Mouse (Mus musculus) lung, embryonic 16.5 days (tissue): ENCODE measurements at regions not wholly inside any gene's neighbourhood (a gene's known extent, or its start where the extent isn't known, plus 50 kb on each side); places are given as distances from the start of the nearest gene placed in this dataset.

ENCODE experiments used
- ATAC-seq: fragments of 200-750 bp; cut with Nextera tagmentation; 2 replicates; pipeline ENCODE4 v1.8.0; 2017; ENCODE audit warnings: low read depth, mild to moderate bottlenecking, moderate library complexity
- H3K27ac ChIP-seq: fragments of 300-500 bp; sonication (generic); 2 replicates; pipeline ENCODE4 v1.5.1; 2014; ENCODE audit warnings: mild to moderate bottlenecking, control low read depth, low read length
- H3K27me3 ChIP-seq: fragments of 300-500 bp; sonication (generic); 2 replicates; pipeline ENCODE4 v1.6.1; 2014; ENCODE audit warnings: low read depth, low read length, mixed read lengths; ENCODE audit not compliant: control insufficient read depth, insufficient read depth
- H3K36me3 ChIP-seq: fragments of 300-500 bp; sonication (generic); 2 replicates; pipeline ENCODE4 v1.6.1; 2014; ENCODE audit warnings: low read length; ENCODE audit not compliant: control insufficient read depth, insufficient read depth
- H3K4me1 ChIP-seq: fragments of 300-500 bp; sonication (generic); replicated peaks from 2 replicates; pipeline ENCODE4 v1.6.1; 2014; ENCODE audit warnings: low read length, mixed read lengths; ENCODE audit not compliant: control insufficient read depth, insufficient read depth
- H3K4me2 ChIP-seq: fragments of 300-500 bp; sonication (generic); 2 replicates; pipeline ENCODE4 v1.6.1; 2014; ENCODE audit warnings: low read depth, low read length, control low read depth
- H3K4me3 ChIP-seq: fragments of 300-500 bp; sonication (generic); 2 replicates; pipeline ENCODE4 v1.5.1; 2014; ENCODE audit warnings: mild to moderate bottlenecking, low read length, control low read depth
- H3K9ac ChIP-seq: fragments of 300-500 bp; sonication (generic); 2 replicates; pipeline ENCODE4 v1.6.1; 2014; ENCODE audit warnings: low read length, control low read depth
- H3K9me3 ChIP-seq: fragments of 300-500 bp; sonication (generic); 2 replicates; pipeline ENCODE4 v1.6.1; 2016; ENCODE audit warnings: low read length; ENCODE audit not compliant: control insufficient read depth
- WGBS: fragments of 180-500 bp; shearing (Covaris S2); extraction: QIAGEN DNeasy Blood & Tissue Kit; methylation state at CpG from one replicate; pipeline ENCODE4 v1.1.7; 2014; 5-methylcytosine and 5-hydroxymethylcytosine counted together

DNA sequence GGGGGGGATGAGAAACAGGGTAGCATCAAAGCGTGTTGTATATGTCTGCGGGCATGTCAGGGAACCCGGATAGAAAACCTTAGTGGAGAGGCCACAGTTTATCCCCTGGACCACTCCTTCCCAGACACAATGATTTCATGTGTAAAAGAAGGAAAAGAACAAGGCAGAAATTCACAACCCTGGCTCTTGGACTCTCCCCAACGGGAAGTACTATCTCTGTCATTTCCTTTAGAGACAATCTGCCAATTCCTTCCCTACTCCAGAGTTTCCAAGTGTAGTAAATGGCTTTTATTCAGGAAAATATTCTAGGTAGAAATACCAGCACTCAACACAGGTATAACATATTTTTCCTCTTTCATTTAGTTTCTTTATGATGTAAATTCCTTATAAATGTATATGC lies 141.7 kb upstream of the Ccn2 start:
- no peak overlapping the region for H3K4me2 ChIP-seq
- WGBS, result 65% methylated on average over 4 of the region's 4 CpGs
- ATAC-seq, result no peak
- H3K9me3 ChIP-seq, result no peaks in the 10 kb centered on the region
- no peaks in the 10 kb centered on the region for H3K36me3 ChIP-seq
- H3K9ac ChIP-seq, result no peak overlapping the region
- H3K27ac ChIP-seq, result no peak overlapping the region
- H3K4me1 ChIP-seq, result no peaks in the 10 kb centered on the region; the same call in none of the 2 replicates
- H3K4me3 ChIP-seq, result no peak overlapping the region
- no peaks in the 10 kb centered on the region for H3K27me3 ChIP-seq

DNA sequence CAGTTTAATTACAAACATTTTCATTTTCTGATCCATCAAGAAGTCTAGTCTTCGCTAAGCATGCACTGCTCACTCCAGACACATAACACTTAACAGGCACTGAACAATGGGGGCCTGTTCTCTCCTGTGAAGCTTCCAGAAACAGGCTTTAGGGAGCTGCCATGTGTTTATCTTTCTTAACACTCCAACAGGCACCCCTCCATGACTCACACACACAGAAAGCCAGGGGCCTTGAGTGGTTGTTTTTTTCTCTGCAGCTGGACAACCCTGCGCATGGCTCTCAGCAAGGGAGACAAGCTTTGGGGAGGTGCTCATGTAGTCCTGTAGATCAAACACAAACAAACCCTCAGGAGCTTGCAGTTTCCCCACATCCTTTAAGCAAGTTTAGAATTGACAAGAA lies 136.6 kb upstream of the Ccn2 start:
- WGBS, result 42% methylated on average over 2 of the region's 2 CpGs
- Histone ChIP-seq H3K9me3 (no peaks in the 10 kb centered on the region), H3K27me3 (no peaks in the 10 kb centered on the region), H3K9ac (no peak overlapping the region), H3K36me3 (no peaks in the 10 kb centered on the region), H3K4me1 (peaks cover 4% of the 10 kb centered on the region; the same call in 1 of the 2 replicates), H3K4me3 (no peak overlapping the region), H3K4me2 (no peak overlapping the region), H3K27ac (peak overlapping the region; percentile 59)
- peak; percentile 84; the same call in 1 of the 2 replicates for ATAC-seq

DNA sequence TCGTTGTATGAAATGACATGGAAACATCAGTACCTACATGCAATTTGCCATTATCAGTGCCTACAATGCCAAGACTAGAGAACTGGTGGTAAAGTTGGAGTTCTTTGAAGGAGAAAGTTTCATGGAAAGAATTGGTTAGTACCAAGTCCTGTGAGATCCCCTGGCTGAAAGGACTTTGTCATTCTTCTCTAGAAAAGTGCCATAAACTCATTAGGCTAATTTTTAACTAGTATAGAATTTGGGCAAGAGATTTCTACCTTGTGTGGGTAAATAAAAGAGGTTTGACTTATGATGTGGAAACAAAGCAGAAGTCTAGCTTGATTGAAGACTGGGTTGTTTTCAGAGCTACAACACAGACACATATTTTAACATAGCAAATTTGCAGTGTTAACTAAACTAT lies 131.4 kb upstream of the Ccn2 start:
- no peak overlapping the region for H3K27ac ChIP-seq
- no peaks in the 10 kb centered on the region for H3K9me3 ChIP-seq
- H3K36me3 ChIP-seq, result no peaks in the 10 kb centered on the region
- H3K9ac ChIP-seq, result no peak overlapping the region
- 86% methylated on average over 1 of the region's 1 CpGs for WGBS
- no peak overlapping the region for H3K4me2 ChIP-seq
- no peak overlapping the region for H3K4me3 ChIP-seq
- no peaks in the 10 kb centered on the region for H3K27me3 ChIP-seq
- ATAC-seq, result no peak
- peaks cover 2% of the 10 kb centered on the region; the same call in 1 of the 2 replicates for H3K4me1 ChIP-seq

DNA sequence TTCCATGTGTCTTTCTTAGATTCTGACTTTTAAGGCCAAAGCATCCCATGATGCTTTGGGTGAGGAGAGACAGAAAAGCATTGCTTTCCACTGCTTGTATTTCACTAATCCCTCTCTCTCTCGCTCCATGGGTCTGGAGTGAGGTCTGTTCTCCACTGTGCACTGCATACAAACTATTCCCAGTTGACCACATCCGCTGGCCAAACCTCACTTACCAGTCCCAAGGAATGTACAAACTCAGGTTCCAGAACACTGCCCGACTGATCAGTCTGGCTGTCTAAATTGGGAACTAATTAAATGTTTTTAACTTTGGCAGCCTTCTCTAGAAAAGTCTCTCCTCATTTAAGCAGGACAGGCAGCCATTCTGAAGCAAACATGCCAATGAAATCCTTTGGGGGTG lies 130.9 kb upstream of the Ccn2 start:
- no peak overlapping the region for H3K9ac ChIP-seq
- WGBS, result 70% methylated on average over 3 of the region's 3 CpGs
- no peak for ATAC-seq
- no peaks in the 10 kb centered on the region for H3K27me3 ChIP-seq
- no peaks in the 10 kb centered on the region for H3K4me1 ChIP-seq
- H3K36me3 ChIP-seq, result no peaks in the 10 kb centered on the region
- H3K4me2 ChIP-seq, result no peak overlapping the region
- H3K27ac ChIP-seq, result no peak overlapping the region
- no peaks in the 10 kb centered on the region for H3K9me3 ChIP-seq
- H3K4me3 ChIP-seq, result no peak overlapping the region

DNA sequence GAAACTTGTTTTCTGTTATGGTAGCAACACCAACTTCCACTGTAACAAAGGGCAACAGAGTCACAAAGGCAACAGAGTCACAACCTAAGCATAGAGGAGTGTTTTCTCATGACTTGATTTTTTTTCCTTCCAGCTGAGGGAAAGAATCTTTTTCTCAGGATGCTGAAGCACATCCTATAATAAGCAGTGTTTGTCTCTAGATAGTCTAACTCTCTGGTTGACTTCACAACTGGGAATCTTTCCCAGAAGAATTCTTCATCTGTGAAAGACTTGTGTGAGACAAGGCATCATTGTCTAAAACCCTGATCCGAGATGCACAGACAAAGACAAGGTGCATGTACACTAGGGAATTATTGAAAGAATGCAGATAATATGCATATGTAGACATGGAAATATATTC lies 125.5 kb upstream of the Ccn2 start:
- Histone ChIP-seq H3K9ac (no peak overlapping the region), H3K27ac (no peak overlapping the region), H3K27me3 (no peaks in the 10 kb centered on the region), H3K4me1 (no peaks in the 10 kb centered on the region), H3K4me3 (no peak overlapping the region), H3K4me2 (no peak overlapping the region), H3K9me3 (no peaks in the 10 kb centered on the region), H3K36me3 (no peaks in the 10 kb centered on the region)
- ATAC-seq, result no peak
- 83% methylated on average over 1 of the region's 1 CpGs for WGBS

DNA sequence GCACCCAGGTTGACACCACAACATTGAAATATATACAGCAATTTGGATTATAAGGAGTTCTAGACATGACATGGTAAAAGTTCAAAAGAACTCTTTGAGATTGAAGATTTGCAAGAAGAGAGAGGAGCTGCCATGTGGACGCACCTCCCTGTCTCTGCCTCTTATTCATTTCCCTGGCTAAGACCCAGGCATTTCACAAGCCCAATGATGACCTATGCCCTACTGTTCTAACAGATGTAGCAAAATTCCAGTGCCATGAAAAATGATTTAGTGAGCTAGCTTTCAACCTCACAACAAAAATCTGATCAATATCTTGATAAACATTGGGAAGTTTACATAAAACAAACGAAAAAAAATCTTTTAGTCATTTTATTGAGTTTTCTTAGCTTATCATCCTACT lies 123.7 kb upstream of the Ccn2 start:
- no peak for ATAC-seq
- no peak overlapping the region for H3K4me2 ChIP-seq

DNA sequence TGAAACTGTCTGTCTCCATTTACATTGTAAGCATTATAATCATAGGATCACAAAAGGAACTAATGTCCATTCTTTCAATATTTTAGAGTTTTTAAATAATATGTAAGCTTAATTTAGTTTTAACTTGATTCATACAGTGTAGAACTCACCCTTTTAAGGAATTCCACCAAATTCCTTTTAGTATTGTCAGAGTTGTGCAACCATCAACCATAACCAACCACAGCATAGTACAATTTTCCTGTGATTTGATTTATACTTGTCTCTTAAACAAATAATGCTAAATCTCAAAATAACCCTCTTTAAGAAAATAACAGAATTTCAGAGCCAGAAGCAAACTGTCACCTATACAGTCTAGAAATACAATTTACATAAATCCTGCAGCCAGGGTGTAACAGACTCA lies 119.0 kb upstream of the Ccn2 start:
- Histone ChIP-seq H3K4me3 (no peak overlapping the region), H3K27me3 (no peaks in the 10 kb centered on the region), H3K4me2 (no peak overlapping the region), H3K9me3 (peaks cover 5% of the 10 kb centered on the region; the same call in 1 of the 2 replicates), H3K36me3 (no peaks in the 10 kb centered on the region), H3K9ac (no peak overlapping the region), H3K27ac (no peak overlapping the region), H3K4me1 (peaks cover 3% of the 10 kb centered on the region; the same call in 1 of the 2 replicates)
- no peak for ATAC-seq

More for the DNA sequence above, 123.7 kb upstream of the Ccn2 start:
- Histone ChIP-seq H3K9ac (no peak overlapping the region), H3K9me3 (peaks cover 5% of the 10 kb centered on the region; the same call in 1 of the 2 replicates), H3K27me3 (no peaks in the 10 kb centered on the region), H3K36me3 (no peaks in the 10 kb centered on the region), H3K27ac (no peak overlapping the region), H3K4me3 (no peak overlapping the region), H3K4me1 (no peaks in the 10 kb centered on the region)
- WGBS, result 65% methylated on average over 2 of the region's 2 CpGs

DNA sequence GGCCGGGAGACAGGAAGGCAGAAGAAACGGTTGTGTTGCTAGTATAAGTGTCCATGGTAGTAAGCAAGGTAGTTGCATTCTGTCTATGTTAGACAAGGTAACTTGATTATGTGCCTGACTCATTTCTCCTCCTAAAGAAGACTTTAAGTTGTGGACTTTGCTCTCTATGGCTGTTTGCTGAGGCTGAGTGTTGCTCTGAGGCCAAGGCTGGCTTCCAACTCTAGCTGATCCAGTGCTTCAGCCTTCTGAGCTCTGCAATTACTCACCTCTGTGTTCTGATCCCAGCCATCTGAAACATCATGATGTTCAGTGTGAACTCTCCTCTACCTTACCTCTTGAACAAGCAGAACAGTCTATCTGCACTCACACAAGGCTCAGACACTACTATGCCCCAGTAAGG lies 116.7 kb upstream of the Ccn2 start:
- no peaks in the 10 kb centered on the region for H3K36me3 ChIP-seq
- WGBS, result 81% methylated on average over 2 of the region's 2 CpGs
- no peak overlapping the region for H3K4me2 ChIP-seq
- H3K27me3 ChIP-seq, result no peaks in the 10 kb centered on the region
- H3K4me1 ChIP-seq, result peaks cover 3% of the 10 kb centered on the region; the same call in 1 of the 2 replicates
- H3K9ac ChIP-seq, result no peak overlapping the region
- no peak overlapping the region for H3K27ac ChIP-seq
- no peak for ATAC-seq
- H3K9me3 ChIP-seq, result peaks cover 5% of the 10 kb centered on the region; the same call in 1 of the 2 replicates
- H3K4me3 ChIP-seq, result no peak overlapping the region

DNA sequence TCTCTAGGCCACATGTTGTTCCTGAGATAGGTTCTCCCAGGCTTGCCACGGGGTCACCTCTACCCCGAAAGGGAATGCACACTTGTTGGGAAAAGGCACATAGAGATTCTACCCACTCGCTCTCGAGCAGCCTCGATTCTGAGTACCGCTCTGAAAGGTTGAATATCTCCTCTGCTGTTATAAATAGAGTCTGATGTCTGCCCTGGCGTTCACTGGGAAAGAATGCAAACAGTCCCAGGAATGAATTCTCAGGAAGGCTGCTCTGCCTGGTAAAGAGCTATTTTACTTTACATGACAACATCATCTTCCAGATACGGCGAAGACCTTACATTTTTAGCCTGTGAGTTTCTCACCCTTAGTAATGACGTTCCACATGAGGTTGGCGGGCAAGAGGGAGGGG lies 116.1 kb upstream of the Ccn2 start:
- Histone ChIP-seq H3K4me1 (peaks cover 3% of the 10 kb centered on the region; the same call in 1 of the 2 replicates), H3K4me2 (no peak overlapping the region), H3K27me3 (no peaks in the 10 kb centered on the region), H3K9me3 (peaks cover 5% of the 10 kb centered on the region; the same call in 1 of the 2 replicates), H3K9ac (no peak overlapping the region), H3K4me3 (no peak overlapping the region), H3K27ac (no peak overlapping the region), H3K36me3 (no peaks in the 10 kb centered on the region)
- ATAC-seq, result no peak; the same call in 1 of the 2 replicates
- WGBS, result 42% methylated on average over 11 of the region's 11 CpGs
